Mouse (Mus musculus): ENCODE data around the gene Apoa2.

DNA sequence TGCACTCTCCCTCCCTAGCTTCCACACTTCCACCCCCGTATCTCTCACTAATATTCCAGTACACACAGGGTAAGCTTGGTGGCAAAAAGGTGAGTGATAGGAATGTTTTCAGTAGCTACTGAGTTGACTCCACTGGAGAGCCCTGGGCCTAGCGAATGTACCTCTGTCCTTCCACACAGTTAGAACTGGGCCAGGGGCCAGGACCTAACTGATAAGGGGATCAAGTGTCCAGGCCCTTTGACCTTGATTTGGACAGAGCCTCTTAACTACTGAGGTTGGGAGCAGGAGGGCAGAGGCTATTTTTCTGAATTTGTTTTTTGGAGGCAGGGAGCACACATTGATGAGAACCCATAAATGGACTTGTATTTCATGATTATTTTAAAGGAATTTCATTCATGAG, 1.1 kb upstream of the Apoa2 start:
- TF ChIP-seq POLR2A (IDR thresholded peaks at IDR 0.05; ENCODE audit: low read depth, low read length) (no peak), CTCF (conservative IDR thresholded peaks at IDR 0.05; ENCODE audit: insufficient read depth, insufficient read length, low read depth, low read length) (no peak)
